Mouse (Mus musculus): ENCODE results near the gene Gm21905.

Gm21905 gene

DNA sequence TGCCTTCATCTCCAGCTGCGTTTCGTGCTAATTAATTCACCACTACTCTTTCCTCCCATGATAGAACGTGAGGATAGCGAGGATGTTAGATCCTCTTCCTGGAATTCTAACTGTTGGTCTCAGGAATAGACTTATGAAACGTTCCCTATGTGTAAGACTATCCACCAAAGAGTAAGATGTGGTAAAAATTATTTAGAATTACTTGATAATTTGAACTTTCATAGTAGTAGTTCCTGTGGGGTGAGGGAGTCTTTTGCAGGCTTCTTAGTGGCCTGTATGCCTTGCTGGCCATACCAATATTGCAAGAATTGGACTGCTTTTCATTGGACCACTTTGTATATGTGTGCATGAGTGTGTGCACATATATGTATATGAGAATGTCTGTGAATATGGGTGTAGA lies at the start of gene Gm21905:
TSS of gene Gm21905 (minus strand) at position 101 of the 400 bp plus-strand sequence.
- no peak for ATAC-seq (ENCODE audit: insufficient number of reproducible peaks, low FRiP score, low TSS enrichment)

- no peak for ATAC-seq (ENCODE audit: insufficient number of reproducible peaks, low FRiP score, low TSS enrichment)
These were observed 44.2 kb upstream of the Gm21905 start for GRCm38 (mm10) chr5:67990426-67990825.

DNA sequence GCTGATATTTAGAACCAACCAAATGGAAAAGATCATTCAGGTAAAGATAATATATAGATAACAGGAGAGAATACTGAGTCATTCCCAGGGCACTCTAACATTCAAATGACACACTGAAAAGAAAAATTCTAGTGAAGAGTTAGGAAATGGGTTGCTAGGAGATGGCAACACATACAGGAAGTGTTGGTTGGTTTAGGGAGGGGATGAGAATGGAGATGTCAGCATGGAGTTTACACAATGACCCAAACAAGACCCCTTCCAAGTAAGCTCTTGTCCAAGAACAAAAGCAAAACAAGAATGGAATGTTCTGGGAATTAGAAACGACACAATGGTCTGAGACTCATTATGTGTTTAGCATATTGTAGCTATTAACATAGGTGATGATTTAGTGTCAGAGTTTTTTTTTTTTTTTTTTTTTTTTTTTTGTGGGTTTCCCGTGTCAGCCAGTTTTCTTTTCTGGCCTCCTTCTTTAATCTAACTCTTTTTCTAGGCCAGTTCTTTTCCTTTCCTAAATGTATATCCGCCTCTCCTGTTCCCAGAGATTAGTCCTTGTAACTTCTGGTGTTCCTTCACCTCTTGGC lies 35.8 kb upstream of the Gm21905 start:
- ATAC-seq (ENCODE audit: insufficient number of reproducible peaks, low FRiP score, low TSS enrichment) = no peak

DNA sequence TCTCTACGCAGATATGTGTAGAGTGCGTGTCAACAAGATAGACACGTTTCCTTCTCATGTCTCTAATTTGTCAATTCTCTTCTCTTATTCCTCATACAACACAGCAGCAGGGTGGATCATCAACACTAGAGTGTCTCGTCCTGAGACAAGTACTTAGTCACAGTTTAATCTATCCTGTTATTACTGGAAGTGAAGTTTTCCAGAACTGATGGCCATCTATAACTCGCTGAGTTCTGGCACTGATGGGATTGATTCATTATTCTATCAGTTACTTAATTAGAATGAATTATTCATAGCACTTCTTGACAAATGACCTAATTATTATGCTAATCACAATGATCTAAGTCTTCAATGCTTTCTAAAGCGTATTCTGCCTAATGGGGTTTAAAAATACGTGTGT lies 23.3 kb upstream of the Gm21905 start:
- no peak for ATAC-seq (ENCODE audit: insufficient number of reproducible peaks, low FRiP score, low TSS enrichment)

- ATAC-seq (ENCODE audit: insufficient number of reproducible peaks, low FRiP score, low TSS enrichment) = no peak
These were observed 15.7 kb upstream of the Gm21905 start for GRCm38 (mm10) chr5:67961708-67962629.

GRCm38 (mm10) chr5:67955486-67955885 lies 9.3 kb upstream of the Gm21905 start:
- ATAC-seq (ENCODE audit: insufficient number of reproducible peaks, low FRiP score, low TSS enrichment) = no peak

GRCm38 (mm10) chr5:67954097-67954496 lies 7.9 kb upstream of the Gm21905 start:
- no peak for ATAC-seq (ENCODE audit: insufficient number of reproducible peaks, low FRiP score, low TSS enrichment)

GRCm38 (mm10) chr5:67948074-67948473 lies 1.9 kb upstream of the Gm21905 start:
- no peak for ATAC-seq (ENCODE audit: insufficient number of reproducible peaks, low FRiP score, low TSS enrichment)

DNA sequence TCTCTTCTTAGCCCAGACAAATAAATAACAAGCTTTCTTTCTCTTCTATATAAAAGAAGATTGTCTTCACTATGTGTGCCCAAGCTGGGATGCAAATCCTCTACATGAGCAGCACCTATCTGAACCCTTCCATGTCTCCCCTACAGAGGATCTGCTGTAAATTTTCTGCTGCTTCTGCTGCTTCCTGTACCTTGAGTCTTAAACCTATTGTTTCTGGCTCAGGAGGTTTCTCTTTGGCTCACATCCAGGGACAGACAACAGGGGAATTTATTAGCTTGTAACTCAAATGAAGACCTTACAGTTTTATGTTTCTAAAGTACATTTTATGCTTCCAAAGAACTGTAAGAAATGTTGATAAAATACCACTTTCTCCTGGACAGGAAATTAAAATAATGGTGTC lies 785 bp upstream of the Gm21905 start:
- ATAC-seq (ENCODE audit: insufficient number of reproducible peaks, low FRiP score, low TSS enrichment) = no peak

- ATAC-seq (ENCODE audit: insufficient number of reproducible peaks, low FRiP score, low TSS enrichment) = no peak
These were observed 2.0 kb downstream of the Gm21905 start for GRCm38 (mm10) chr5:67944074-67944785.

DNA sequence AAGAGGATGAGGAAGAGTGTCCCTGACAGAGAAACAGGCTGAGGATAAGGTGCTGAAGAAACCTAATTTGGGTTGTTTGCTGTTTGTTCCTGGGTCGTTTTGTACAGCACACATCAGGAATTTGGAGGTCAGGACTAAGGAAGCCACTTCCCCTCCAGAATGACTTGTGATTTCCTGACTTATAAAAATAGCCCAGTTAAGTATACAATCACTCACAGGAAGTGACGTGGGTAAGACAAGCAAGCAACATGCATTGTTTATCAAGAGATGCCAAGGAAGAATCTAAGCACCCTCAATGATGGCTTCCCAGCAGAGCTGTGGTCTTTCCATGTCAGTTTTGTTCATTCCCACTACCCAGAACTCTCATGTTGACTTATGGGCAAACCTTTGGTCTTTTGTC lies 3.0 kb downstream of the Gm21905 start:
- ATAC-seq (ENCODE audit: insufficient number of reproducible peaks, low FRiP score, low TSS enrichment) = no peak

DNA sequence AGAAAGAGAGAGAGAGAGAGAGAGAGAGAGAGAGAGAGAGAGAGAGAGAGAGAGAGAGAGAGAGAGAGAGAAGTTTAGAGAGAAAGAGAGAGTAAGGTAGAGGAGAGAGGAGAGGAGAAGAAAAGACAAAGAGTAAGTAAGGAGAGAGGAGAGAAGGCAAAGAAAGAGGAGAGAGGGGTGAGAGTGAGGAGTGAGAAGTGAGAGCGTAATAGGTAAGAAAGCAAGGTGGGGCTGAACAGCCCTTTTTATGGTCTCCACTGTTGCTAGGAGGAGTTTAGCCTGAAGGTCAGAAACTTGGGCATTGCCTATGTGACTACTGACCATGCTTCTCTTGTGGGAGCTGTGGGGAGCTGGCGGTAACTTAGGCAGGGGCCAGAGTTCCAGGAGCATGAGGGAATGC lies 4.9 kb downstream of the Gm21905 start, which contains the start of gene Gm5108:
TSS of gene Gm5108 (plus strand) at position 301 of the 400 bp plus-strand sequence.
- ATAC-seq (ENCODE audit: insufficient number of reproducible peaks, low FRiP score, low TSS enrichment) = no peak

GRCm38 (mm10) chr5:67931623-67932022 lies 14.6 kb downstream of the Gm21905 start:
- no peak for ATAC-seq (ENCODE audit: insufficient number of reproducible peaks, low FRiP score, low TSS enrichment)

DNA sequence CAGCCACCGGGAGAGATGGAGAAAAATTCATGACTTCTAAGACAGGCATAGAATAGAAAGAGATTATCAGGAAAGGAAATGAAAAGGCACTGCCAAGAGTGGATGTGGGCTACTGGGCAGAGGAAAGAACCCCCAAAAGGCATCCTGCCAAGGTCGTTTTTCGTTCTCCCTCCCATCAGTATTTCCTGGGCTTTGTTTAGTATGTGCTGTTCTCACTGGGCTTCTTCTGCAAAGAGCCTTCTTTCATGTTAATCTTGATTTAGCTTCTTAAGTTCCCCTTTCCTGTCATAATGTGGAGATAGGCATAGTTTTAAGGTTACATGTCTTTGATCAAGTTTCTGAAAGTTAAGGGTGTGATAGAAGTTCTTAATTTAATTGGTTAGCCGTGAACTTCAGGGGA lies 15.6 kb downstream of the Gm21905 start:
- no peak for ATAC-seq (ENCODE audit: insufficient number of reproducible peaks, low FRiP score, low TSS enrichment)

- ATAC-seq (ENCODE audit: insufficient number of reproducible peaks, low FRiP score, low TSS enrichment) = no peak
These were observed 41.7 kb downstream of the Gm21905 start for GRCm38 (mm10) chr5:67904555-67904954.

DNA sequence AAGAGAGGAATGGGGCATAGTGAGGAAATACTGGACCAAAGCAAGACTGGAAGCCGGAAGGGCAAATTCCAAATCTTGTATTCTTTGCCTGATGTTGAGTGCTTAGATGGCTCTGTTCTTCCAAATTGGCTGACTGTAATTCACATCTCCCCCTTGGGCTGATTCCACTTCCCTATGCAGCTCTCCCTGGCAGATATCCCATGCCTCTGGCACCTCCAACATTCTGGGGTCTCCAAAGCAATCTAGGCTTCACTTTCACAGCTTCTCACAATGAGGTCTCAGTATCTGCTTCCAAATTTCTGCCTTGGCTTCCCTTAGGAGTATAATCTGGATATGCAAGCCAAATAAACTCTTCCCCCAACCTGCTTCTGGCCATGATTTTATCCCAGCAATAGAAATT lies 47.3 kb downstream of the Gm21905 start:
- no peak for ATAC-seq (ENCODE audit: insufficient number of reproducible peaks, low FRiP score, low TSS enrichment)

DNA sequence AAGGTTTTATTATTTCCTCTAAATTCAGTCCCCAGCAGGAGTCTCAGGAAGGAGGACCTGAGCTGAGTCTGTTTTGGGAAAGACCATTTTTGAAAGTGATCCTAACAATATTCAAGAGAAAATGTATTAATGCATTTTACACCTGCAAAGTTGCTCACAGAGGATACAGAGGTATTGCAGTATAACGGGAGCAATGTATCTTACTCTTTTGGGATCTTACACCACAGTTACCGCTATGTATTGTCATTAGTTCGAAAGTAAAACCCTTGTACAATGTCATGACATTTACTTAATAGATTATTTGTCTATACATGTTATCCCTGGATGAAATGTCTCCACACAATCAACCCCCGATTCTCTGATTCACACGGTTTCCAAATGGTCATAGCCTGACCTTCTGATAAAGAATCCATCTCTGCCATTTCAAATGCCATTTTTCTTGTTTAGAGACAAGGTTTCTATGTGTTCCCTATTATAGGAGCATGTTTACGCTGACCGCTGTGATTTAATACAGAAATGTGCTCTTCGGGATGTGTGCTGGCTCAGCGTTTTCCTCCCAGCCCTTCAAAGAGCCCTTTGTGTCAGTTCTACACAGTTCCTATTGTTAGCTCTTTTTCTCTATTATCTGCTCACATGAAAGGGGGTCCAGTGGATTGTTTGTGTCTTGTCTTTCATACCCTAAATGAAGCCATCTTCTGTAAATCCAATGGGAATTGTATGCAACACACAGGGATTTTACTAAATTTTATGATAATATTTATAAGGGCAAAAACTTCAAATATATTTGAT lies 61.6 kb downstream of the Gm21905 start:
- no peak for ATAC-seq (ENCODE audit: insufficient number of reproducible peaks, low FRiP score, low TSS enrichment)

DNA sequence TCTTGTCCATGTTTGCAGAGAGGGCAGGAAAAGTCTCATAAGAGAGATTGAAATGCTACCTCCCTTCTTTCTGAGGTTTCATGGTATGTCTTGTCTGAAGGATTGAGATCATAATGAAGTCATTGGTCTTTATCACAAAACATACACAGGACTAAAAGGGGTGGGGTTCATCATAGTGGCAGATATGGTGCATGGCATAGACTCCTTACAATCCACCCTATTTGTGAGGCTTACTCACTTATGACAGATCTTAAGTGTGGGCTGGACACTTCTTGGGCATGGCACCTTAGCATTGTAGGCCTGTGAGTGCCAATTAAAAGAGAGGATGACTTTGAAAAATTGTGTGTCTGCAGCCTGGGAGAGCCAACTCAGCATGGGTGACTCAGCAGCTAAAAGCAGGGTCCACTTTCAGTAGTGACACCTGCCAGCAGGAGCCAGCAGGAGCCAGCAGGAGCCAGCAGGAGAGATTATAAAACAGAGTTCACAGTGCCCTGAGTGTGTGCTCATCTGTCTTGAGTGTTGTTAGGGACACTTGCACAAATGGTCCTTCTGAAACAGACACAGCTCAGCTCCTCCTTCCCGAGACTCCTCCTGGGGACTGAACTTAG lies 62.6 kb downstream of the Gm21905 start:
- no peak for ATAC-seq (ENCODE audit: insufficient number of reproducible peaks, low FRiP score, low TSS enrichment)
